Mouse (Mus musculus) embryo, embryonic 9.5 days (tissue): ENCODE measurements around the gene Gm13539.
"Not testable (repeated sequence)": the region's sequence is repeated elsewhere in the genome, so short reads cannot be mapped to it uniquely, and the experiment has no call there.

ENCODE experiments used
- DNase-seq: peaks from one replicate; pipeline ENCODE4 v3.0.0-alpha.2; 2017; ENCODE audit errors: extremely low spot score

Gene Gm13539

DNA sequence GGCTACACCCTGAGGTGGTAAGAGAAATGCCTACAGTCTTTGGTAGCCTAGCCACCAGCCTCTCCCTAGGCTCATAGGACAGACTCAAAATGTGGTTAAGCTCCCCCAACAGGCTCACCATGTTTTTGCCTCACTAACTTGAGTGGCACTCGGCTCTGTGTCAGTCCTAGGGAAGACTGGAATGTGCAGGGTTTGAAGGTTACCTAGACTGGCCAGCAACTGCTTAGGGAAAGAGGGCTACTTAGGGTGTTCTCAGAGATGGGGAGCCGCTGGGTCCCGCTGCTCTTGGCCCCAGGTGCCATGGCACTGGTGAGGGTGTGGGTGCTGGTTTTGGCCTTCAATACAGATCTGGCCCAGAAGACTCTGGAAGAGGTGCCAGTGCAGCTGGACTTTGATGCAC lies at the start of gene Gm13539:
Gm13539 (plus strand) TSS at position 301 of the 400 bp plus-strand sequence.
- no peak for DNase-seq

- no peak for DNase-seq
These were observed 48.7 kb upstream of the Gm13539 start for GRCm38 (mm10) chr2:25733199-25733930.

- not testable (repeated sequence) for DNase-seq
These were observed 45.3 kb upstream of the Gm13539 start, which contains the start of gene Obp2b for GRCm38 (mm10) chr2:25736709-25737108. TSS of gene Obp2b (plus strand) at chr2:25737009.

DNA sequence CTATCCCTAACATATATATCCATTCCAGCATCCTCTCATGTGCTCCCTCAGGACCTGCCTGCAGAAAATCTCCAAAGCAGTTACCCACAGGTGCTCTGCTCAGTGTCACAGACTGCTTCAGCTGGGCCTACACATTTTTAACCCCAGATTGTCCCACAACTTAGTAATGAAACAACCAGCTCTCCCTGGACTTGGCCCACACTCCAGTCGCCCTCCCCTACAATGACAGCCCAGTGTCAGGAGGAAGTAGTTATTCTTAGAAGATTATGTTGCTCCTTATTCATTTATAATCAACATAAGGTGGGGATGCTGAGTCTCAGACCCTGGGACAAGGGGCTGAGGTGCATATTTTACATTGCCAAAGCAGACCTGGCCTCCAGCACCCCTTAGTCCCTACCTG lies 40.4 kb upstream of the Gm13539 start:
- no peak for DNase-seq

DNA sequence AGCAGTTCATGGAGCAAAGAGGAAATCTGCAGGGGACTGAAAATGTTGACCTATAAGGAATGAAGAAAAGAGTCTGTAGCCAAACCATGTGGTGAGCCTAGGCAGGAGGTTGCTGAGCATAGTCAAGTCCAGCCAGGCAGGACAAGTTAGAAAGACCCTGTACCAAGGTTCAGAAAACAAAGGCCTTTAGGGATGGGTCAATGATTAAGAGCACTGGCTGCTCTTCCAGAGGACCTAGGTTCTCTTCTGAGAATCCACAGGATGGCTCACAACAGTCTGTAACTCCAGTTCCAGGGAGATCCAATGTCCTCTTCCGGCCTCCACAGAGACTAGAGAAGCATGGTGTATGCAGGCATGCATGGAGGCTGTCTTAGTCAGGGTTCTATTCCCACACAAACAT lies 27.9 kb upstream of the Gm13539 start:
- DNase-seq: no peak

DNA sequence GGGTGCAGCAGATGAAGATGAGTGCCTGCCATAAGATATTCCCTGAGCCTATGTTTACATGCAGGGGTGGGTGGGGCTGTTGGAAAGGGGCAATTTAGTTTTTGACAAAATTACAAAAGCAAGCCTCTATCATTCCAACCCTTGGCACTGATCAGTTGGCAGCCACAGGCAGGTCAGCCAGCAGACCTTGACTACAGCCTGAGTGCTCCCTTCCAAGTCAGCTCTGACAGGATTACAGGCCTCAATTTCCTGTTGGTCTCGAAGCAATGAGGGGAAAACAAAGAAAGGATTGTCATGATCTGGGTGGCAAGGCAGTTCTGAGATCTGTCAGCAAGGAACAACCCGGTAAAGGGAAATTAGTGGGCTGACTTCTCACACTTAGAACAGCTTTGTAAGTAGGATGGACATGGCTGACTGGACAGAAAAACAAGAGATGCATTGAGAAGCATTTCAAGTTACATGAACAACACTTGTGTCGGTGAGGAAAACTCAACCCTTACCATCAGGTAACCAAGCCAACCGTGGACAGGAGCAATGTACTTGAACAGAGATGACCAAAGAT lies 23.9 kb upstream of the Gm13539 start:
- no peak for DNase-seq

- no peak for DNase-seq
These were observed 16.8 kb upstream of the Gm13539 start, which contains the start of gene Lcn3 for GRCm38 (mm10) chr2:25765269-25765668. TSS of gene Lcn3 (plus strand) at chr2:25765569.

- no peak for DNase-seq
These were observed 14.3 kb upstream of the Gm13539 start for GRCm38 (mm10) chr2:25767764-25768163.

DNA sequence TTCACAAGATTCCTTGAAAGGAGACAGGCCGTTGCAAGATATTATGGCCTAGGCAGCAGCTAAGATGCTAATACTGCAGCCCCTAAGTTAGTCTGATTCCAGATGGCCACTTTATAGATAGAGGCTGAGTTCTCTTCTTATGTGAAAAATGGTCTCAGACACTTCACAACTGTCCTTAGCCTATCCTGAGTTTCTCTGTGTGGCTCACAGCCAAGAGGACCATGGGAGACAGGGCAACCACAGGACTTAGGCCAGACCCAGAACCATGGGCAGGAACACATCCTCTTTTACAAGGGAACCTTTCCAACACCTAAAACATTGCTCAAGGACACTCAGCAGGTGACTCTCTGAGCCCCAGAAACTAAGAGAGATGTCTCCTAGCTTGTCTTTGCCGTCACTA lies 8.6 kb upstream of the Gm13539 start:
- DNase-seq: no peak

DNA sequence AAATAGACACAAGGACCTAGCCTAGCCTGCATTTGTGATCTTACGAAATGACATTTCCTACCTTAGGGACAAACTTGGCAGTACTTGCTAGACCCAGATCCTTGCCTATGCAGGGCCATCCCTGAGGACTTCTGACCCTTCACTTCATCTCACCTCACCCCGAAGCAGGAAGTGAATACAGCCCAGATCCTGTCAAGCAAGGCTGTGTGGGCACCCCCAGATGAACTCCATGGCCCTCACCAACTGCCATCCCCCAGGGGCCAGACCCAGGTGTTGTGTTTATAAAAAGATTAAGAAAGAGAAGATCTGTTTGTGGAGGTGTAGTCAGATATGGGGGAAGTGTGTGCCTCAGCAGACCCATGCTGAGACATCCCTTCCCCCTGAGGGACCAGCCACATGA lies 7.4 kb upstream of the Gm13539 start:
- no peak for DNase-seq

GRCm38 (mm10) chr2:25775991-25776390 lies 6.1 kb upstream of the Gm13539 start:
- DNase-seq: no peak

DNA sequence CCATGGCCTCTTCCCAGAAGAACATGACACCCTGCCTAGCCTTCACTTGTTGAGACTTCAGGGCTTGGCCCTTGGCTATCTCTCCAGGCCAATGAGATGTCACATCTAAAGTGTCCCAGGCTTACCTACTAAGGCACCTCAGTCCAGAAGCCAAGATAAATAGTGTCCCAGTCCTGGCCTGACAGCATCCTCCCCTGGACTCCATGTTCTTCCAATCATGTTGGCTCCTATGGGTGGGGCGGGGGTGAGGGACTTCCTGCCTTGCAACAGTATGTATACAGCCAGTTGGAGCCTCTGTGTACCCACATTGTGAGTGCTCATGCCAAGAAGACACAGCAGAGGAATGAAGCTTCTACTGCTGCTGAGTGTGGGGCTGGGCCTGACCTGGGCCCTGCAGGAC lies 5.3 kb upstream of the Gm13539 start, which contains the start of gene Lcn11:
Lcn11 (plus strand) TSS at position 301 of the 400 bp plus-strand sequence.
- no peak for DNase-seq

GRCm38 (mm10) chr2:25779076-25779475 lies 3.0 kb upstream of the Gm13539 start:
- no peak for DNase-seq

DNA sequence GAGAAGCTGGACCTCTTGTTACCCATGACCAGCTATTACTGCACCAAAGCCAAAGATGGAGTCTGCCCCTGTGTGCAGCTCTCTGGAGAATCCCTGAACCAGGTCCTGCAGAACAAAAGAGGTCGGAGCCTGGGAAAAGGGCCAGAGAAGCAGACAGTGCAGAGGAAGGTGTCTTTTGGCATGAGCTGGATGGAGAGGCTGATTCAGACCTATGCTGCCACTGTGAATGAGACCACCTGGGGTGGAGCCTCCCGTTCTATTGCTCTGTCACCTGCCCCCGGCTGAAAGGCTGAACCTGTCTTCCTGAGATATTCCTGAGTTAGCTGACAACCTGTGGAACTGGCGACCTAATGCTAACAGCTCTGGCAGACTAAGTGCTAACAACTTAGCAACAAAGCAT lies 1.1 kb upstream of the Gm13539 start:
- DNase-seq: no peak

- peak; percentile 4 for DNase-seq
These were observed 3.7 kb downstream of the Gm13539 start for GRCm38 (mm10) chr2:25785573-25786322.

DNA sequence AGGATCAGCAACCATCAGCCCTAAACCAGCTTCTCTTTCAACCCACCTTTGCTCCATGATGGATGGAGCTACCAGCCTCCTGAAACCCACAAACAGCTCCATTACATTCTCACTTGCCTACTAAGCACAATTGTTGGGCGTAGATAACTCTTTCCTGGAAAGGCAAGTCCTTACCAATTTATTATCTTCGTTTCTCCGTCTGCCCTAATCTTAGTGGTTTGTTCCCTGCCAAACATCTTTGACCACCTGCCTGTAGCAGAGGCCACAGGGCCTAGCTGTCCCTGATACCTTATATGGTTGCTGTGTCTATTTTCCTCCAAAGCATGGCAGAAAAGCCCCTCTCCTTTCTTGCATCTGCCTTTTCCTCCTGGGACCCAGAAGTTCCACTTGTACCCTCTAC lies 7.0 kb downstream of the Gm13539 start:
- no peak for DNase-seq

DNA sequence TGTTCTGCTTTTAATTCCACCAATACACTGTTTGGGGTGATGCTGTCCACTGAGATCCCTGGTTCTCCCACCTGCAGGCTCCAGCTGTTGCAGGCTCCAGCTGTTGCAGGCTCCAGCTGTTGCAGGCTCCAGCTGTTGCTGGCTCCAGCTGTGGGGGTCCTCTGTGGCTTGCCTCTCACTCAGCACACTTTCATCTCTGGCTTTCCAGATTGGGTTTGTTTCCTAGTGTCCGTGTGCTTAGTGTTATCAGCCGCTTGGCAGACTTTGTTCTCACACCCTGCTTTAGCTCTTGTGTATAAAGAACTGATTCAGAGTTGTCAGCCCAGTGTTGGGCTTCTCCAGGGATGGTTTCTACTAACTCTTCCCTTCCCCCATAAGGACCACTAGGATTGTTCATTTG lies 15.6 kb downstream of the Gm13539 start:
- DNase-seq: no peak

DNA sequence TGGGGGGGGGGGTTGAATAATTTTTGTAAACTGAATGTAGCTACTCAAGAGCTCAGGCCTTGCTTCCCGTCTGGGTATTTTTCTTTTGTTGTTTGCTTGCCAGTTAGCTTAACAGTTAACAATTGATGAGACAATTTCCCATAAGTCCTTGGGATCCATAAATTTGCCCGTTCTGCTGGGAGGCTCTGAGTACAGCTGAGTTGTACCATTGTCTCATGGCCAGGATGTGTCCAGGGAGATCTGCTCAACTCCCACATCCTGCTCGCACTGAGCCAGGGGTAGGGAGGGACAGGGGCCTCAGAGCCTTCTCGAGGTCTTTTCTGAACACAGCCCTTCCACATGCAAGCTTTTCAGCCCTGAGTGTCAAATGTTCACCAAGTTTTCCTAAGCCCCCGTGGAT lies 16.0 kb downstream of the Gm13539 start:
- DNase-seq: no peak

DNA sequence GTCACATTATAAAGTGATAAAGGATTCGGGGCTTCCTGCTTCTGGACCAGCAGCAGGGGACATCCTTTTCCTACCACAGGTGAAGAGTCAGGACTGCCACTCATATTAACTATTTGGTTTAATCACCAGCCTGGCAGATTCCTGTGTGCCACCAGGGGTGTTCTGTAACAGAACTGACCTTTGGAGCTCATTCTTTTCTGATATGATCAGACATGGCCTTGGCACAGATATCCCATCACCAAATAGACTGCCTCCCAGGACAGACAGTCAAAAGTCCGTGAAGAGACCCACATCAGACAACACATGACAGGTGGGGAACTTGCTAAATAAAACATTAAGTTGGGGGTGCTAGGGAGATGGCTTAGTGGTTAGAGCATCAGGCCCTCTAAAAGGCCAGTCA lies 29.7 kb downstream of the Gm13539 start:
- no peak for DNase-seq

DNA sequence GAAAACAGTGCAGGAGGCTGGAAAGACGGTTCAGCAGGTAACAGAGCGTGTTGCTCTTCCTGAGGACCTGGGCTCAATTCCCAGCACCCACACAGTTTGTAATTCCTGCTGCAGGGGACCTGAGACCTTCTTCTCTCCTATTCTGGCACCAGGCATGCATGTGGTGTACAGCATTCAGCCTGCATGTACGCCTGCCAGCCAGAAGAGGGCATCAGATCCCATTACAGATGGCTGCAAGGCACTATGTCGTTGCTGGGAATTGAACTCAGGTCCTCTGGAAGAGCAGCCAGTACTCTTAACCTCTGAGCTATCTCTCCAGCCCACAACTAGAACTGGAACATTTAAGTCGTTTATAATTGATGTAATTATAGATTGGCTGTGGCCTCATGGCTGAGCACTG lies 31.3 kb downstream of the Gm13539 start:
- DNase-seq: no peak

DNA sequence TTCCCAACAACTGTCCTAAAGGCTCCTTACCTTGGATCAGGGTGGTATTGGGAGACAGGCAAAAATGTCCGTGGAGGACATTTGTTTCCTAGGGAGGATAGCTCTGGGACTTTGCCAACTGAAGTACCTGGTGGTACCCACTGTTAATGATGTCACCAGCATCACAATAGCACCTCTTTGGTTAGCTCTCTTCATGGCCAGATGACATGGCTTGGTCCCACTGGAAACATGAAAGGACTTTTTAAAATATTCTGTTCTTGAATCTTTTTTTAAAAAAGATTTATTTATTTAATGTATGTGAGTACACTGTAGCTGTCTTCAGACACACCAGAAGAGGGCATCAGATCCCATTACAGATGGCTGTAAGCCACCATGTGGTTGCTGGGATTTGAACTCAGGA lies 33.7 kb downstream of the Gm13539 start, which contains the start of gene Glt6d1:
Glt6d1 (minus strand) TSS at position 101 of the 400 bp plus-strand sequence.
- DNase-seq: not testable (repeated sequence)

DNA sequence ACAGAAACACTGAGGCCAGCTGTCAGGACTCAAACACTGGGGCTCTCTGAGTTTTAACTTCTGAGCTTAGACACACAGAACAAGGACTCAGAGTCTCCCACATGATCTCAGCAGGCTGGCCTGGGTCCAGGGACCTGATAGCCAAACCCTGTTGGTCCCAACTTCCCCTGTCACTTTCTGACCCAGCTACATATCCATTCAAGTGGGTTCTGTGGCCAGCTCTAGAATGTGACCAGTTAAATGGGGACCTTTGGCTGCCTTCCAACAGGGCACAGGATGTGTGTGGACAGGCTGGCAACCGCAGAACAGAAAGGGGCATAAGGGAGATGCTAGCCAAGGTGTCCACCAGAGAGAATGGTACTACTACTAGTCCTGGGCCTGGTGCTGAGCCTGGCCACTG lies 40.7 kb downstream of the Gm13539 start, which contains the start of gene Lcn9:
Lcn9 (plus strand) TSS at position 348 of the 400 bp plus-strand sequence.
- no peak for DNase-seq

DNA sequence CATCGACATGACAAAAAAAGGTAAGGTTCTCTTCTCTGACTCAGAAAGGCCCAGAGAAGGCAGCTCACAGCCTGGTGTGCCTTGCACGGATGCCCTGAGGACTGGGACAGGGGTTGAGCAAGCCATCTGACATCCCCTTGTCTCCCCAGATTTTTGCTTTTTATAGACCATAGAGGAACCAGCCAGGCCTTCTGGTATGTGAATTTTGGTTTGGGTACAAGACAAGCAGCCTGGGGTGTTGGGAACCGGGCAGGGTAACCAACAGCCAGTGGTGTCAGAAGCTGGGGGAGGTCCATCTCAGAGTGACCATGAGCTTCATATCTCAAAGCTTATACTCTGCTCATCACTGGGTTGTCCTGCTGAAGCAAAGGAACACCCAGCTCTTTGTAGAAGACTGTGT lies 42.7 kb downstream of the Gm13539 start:
- no peak for DNase-seq
